Mouse (Mus musculus) midbrain, embryonic 13.5 days (tissue): ENCODE results near the gene Gas2. TPM values are rescaled to one million over a fixed set of nuclear protein-coding genes. Genes with fewer than 3 reads are reported as not detected.

ENCODE experiments used
- ATAC-seq: fragments of 200-750 bp; cut with Nextera tagmentation; 2 replicates; pipeline ENCODE4 v1.8.0; 2017; ENCODE audit warnings: mild to moderate bottlenecking, moderate TSS enrichment, moderate library complexity
- H3K27ac ChIP-seq: fragments of 300-500 bp; sonication (generic); 2 replicates; pipeline ENCODE4 v1.5.1; 2015; ENCODE audit warnings: inconsistent platforms, mild to moderate bottlenecking, moderate library complexity
- H3K27me3 ChIP-seq: fragments of 300-500 bp; sonication (generic); 2 replicates; pipeline ENCODE4 v1.6.1; 2015; ENCODE audit warnings: mild to moderate bottlenecking, inconsistent platforms
- H3K36me3 ChIP-seq: fragments of 300-500 bp; sonication (generic); 2 replicates; pipeline ENCODE4 v1.6.1; 2015; ENCODE audit warnings: mild to moderate bottlenecking, inconsistent platforms
- H3K4me1 ChIP-seq: fragments of 300-500 bp; sonication (generic); replicated peaks from 2 replicates; pipeline ENCODE4 v1.6.1; 2015; ENCODE audit warnings: inconsistent platforms
- H3K4me2 ChIP-seq: fragments of 300-500 bp; sonication (generic); replicated peaks from 2 replicates; pipeline ENCODE4 v1.6.1; 2015; ENCODE audit warnings: moderate library complexity, mild to moderate bottlenecking, inconsistent platforms
- H3K4me3 ChIP-seq: fragments of 300-500 bp; sonication (generic); replicated peaks from 2 replicates; pipeline ENCODE4 v1.5.1; 2015; ENCODE audit warnings: mild to moderate bottlenecking, inconsistent platforms
- H3K9ac ChIP-seq: fragments of 300-500 bp; sonication (generic); replicated peaks from 2 replicates; pipeline ENCODE4 v1.6.1; 2015; ENCODE audit warnings: mild to moderate bottlenecking, inconsistent platforms
- H3K9me3 ChIP-seq: fragments of 300-500 bp; sonication (generic); 2 replicates; pipeline ENCODE4 v1.6.1; 2016; ENCODE audit warnings: mild to moderate bottlenecking, inconsistent platforms
- WGBS: fragments of 180-500 bp; shearing (Covaris S2); methylation state at CpG from one replicate; pipeline ENCODE4 v1.1.7; 2015; 5-methylcytosine and 5-hydroxymethylcytosine counted together
- polyA plus RNA-seq: library from polyadenylated mRNA; unstranded; fragments of >200 nt; fragmentation: Nextera tagmentation; extraction: Ambion mirVana; gene quantifications from 2 replicates; pipeline ENCODE4 v1.2.1, GENCODE M21; 2015

Gene Gas2
- polyA plus RNA-seq, 1 experiment from 2014 or later, result 16.3 TPM

DNA sequence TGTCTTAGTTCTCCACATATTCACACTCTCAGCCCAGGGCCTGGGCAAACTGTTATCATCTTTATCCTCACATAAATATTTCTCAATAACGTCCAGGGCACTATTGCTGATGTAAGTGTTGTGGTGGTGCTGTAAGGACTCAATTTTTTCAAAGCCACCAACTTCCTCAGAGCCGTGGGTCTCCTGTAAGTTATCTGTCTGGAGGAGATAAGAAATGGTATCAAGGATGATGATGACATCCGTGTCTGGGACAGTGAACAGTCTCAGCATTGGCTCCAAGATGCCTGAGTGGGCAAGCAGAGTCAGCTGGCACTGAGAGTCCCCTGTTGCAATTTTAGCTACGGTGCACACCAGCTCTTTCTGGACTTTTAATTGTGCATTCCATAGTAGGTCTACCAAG is 160.2 kb downstream of the Gas2 start:
- Histone ChIP-seq H3K9me3 (no peaks in the 10 kb centered on the region), H3K27me3 (no peaks in the 10 kb centered on the region), H3K4me1 (no peaks in the 10 kb centered on the region), H3K27ac (no peak overlapping the region), H3K4me2 (no peak overlapping the region), H3K36me3 (no peaks in the 10 kb centered on the region), H3K9ac (no peak overlapping the region), H3K4me3 (no peak overlapping the region)
- 86% methylated on average over 4 of the region's 4 CpGs for WGBS
- ATAC-seq, result no peak

DNA sequence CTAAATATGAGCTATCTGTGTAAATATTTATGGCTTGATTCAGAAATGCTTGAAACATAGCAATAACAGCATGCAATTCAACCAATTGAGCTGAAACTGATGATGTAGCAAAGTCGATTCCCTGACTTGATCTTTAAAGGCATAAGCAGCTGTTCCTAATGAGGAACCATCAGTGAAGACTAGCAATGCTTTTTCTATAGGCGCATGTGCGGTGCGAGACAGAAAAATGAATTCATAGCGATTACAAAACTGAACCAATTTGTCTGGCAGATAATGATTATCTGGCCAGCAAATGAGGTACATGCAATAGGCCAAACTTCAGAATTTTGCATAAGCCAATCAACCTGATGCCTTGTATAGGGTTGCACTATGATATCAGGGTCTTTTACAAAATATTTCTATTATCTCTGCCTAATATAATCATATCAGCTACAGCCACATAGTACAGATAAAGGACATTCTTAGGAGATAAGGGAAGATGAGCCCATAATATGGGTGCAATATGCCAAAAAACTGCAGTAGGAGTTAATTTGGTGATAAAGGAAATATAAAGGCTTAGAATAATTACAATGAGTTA is 162.3 kb downstream of the Gas2 start:
- no peaks in the 10 kb centered on the region for H3K4me1 ChIP-seq
- no peak overlapping the region for H3K4me2 ChIP-seq
- H3K27me3 ChIP-seq, result no peaks in the 10 kb centered on the region
- no peak overlapping the region for H3K27ac ChIP-seq
- H3K9me3 ChIP-seq, result no peaks in the 10 kb centered on the region
- ATAC-seq, result no peak
- no peak overlapping the region for H3K4me3 ChIP-seq
- no peaks in the 10 kb centered on the region for H3K36me3 ChIP-seq
- H3K9ac ChIP-seq, result no peak overlapping the region
- WGBS, result 85% methylated on average over 5 of the region's 5 CpGs

DNA sequence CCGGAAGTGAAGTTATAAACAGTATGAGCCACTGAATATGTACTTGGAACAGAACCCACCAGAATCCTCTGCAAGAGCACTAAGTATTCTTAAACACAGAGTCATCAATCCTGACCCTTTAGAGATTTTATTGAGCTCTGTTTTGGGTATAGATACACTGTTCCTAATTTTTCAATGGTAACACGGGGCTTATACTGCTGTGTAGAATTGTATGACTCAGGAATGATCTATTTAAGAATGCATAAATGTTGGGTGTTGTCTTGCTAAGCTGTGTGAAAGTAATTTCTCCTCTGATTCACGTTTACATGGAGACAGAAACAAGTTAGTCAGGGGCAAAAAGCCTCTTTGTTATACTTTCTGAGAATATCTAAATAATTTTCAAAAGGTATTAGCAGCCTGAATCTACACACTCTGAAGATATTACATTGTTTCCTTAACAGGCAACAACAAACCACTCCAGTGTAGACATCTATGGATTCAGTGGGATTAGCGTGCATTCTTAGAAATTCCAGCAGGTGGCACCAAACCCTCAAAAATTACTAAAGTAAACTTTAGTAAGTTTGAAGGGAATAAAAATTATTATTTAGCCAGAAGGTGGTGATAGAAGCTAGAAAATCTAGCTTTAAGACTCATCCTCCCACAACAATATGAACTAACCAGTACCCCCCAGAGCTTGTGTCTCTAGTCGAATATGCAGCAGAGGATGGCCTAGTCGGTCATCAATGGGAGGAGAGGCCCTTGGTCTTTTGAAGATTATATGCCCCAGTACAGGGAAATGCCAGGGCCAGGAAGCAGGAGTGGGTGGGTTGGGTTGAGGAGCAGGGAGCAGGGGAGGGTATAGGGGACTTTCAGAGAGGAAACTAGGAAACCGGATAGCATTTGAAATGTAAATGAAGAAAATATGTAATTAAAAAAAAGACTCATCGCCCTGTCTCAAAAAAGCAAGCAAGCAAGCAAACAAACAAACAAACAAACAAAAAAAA is 176.1 kb downstream of the Gas2 start:
- no peaks in the 10 kb centered on the region for H3K4me1 ChIP-seq
- no peak overlapping the region for H3K27ac ChIP-seq
- 49% methylated on average over 8 of the region's 8 CpGs for WGBS
- no peaks in the 10 kb centered on the region for H3K27me3 ChIP-seq
- H3K9me3 ChIP-seq, result no peaks in the 10 kb centered on the region
- H3K4me2 ChIP-seq, result no peak overlapping the region
- H3K4me3 ChIP-seq, result no peak overlapping the region
- no peak overlapping the region for H3K9ac ChIP-seq
- ATAC-seq, result peak; percentile 67
- no peaks in the 10 kb centered on the region for H3K36me3 ChIP-seq

Other genes starting within 250 kb of the Gas2 start
- 76.8 and 92.2 TPM in 2 replicates for gene Slc17a6, start 240.0 kb upstream of the Gas2 start, polyA plus RNA-seq
- gene Fancf, start 252 bp downstream of the Gas2 start, polyA plus RNA-seq, result 6.6 and 9.8 TPM in 2 replicates
- 17.1 and 17.5 TPM in 2 replicates for gene Svip, start 144.0 kb downstream of the Gas2 start, polyA plus RNA-seq
- gene 1700015G11Rik, start 153.7 kb downstream of the Gas2 start, polyA plus RNA-seq, result not detected in 2 replicates